Mouse (Mus musculus) heart, adult 9 months (tissue): ENCODE results near the gene Arid1b.

ENCODE experiments used
- DNase-seq, 2 experiments: peaks; one replicate each; pipeline ENCODE4 v3.0.0; 2022; ENCODE audit warnings: low spot score in 2 of 2

The Arid1b gene

GRCm38 (mm10) chr17:5210101-5210727, 216.1 kb downstream of the Arid1b start:
- DNase-seq = peak; percentile 54 to 59

DNA sequence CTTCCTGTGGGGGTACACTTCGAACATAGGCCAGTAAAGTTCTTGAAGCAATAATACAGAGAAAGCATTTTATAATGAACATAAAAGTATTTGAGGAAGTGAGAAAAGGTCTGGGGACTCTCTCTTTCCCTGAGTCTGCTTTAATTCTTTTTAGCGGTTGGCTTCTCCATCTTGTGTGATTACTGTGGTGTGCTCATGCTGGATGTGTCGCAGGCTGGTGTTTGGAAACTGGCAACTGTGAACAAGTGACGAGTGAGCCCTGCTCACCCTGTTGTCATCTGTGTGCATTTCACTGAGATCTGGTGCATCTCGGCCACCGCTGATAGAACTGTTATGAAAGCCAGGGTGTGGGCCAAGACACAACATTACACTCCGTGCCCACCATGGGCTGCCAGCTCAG, 216.8 kb downstream of the Arid1b start:
- DNase-seq = no peak

- DNase-seq = peak; percentile 46 to 64
These were observed 218.0 kb downstream of the Arid1b start for GRCm38 (mm10) chr17:5212166-5212565.

GRCm38 (mm10) chr17:5213441-5213840, 219.3 kb downstream of the Arid1b start:
- DNase-seq = no peak

DNA sequence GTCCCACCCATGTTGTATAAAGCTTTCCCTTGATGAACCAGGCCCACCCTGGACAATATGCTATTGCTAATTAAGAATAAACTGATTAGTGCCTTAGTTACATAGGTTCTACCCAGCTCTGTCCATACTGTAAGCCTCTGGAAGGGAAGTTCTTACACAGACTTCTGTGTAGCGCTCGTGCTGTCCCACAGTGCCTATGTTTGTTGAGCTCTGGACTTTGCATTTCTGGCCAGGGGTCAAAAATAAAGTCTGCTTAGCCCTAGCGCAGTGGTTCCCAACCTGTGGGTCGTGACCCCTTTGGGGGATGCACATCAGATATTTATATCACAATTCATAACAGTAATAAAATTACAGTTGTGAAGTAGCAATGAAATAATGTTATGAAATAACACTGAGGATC, 221.2 kb downstream of the Arid1b start:
- DNase-seq = no peak

DNA sequence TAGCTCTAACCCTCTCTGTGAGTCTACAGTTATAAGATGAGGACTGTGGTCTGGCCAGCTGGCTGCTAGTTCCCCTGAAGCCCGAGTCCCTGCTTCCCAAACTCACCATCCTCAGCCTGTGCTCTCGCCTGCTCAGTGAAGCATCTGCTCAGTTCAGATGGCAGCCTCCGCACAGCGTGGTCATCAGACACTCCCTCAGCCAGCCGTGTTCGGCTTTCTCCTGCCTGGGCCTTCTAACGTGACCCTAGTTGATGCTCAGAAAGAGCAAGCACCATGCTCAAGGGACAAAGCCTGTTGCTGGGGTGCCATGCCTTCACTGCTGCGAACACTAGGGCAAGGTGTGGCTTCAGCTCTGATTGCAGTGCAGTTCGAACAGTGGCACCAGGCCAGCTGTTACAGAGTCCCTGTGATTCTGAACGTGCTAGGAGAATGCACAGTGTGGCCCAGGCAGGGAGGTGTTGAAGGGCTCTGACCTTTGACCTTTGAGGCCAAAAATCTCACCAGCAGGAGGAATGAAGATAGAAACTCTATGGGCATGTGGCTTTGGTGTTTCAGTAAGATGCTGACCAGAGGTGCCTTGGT, 222.9 kb downstream of the Arid1b start:
- DNase-seq = no peak

- no peak for DNase-seq
These were observed 224.0 kb downstream of the Arid1b start for GRCm38 (mm10) chr17:5217852-5218845.

DNA sequence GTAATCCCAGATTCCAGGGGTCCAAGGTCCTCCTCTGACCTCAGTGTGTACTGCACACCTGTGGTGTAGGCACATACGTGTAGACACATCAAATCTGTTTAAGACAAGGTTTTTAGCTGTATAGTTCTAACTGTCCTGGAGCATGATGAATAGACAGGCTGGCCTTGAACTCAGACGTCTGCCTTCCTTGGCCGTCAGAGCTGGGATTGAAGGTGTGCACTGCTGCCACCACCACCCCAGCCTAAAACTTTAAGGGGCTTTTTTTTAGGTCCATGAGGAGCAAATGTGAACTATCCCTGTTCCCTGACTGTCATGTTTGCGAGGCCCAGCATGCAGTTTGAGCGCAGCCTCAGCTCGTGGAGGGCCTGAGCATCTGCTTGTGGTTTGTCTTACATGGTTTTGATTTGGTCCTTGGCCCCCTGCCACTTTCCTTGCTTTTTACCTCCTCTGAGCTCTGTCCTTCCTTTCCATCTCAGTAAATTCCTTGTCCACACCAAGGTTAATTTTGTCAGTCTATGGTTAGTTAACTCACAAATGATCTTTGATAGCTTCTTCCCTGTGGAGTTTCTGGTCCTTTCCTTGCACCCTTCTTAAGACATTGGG, 224.9 kb downstream of the Arid1b start:
- DNase-seq = no peak

GRCm38 (mm10) chr17:5221041-5221440, 226.9 kb downstream of the Arid1b start:
- no peak for DNase-seq

- no peak for DNase-seq
These were observed 227.4 kb downstream of the Arid1b start for GRCm38 (mm10) chr17:5221558-5221957.

DNA sequence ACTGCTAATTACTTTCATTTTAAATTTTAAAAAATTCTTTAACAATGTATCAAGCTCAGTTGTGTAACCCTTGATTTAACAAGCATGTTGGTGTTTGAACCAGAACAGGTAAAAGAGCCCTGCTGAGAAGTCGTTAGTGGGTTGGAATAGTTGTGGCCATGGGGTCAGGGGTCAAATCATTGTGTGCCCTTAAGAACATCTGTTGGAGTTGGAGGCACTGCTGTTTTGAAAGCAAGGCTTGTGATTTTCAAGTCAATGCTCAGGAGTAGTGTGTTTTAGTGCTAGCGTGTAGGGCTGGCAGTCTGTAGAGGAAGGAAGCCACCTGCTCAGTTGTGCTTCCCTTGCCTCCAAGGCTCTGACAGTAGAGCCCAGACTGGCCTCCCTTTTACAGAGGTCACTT, 228.7 kb downstream of the Arid1b start:
- no peak for DNase-seq

DNA sequence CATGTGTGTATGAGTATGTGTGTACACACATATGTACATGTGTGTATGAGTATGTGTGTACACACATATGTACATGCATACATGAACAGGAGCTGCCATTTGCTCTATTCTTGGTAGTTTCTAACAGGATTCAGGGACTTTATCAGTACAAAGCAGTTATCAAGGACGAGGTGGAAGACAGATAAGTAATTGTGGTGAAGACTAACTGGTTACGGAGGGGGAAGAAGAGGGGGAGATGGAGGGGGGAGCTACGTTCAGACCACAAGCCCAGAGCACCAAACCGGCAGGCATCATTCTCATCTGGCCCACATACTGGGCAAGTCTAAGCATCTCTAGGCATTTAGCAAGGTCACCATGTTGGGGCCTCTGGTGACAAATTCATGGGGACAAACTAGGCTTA, 230.8 kb downstream of the Arid1b start:
- DNase-seq = no peak

DNA sequence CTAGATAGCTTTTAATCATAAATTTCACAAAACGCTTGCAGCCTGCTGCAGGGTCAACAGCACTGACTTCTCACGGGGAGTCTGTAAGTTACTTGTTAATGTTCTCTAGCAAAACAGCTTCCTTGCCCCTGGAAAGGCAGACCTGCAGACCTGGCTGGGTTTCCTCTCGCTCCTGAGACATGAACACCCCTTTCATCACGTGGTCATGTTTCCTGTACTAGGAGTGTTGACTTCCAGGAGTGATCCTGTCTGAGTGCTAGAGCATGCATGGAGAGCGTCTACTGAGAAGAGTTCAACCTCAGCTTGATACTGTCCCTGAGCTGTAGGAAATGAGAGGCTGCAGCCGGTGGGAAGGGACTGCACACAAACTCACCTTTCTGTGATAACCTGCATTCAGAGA, 233.0 kb downstream of the Arid1b start:
- DNase-seq = no peak

GRCm38 (mm10) chr17:5227950-5228615, 234.0 kb downstream of the Arid1b start:
- no peak for DNase-seq

GRCm38 (mm10) chr17:5228616-5229250, 234.6 kb downstream of the Arid1b start:
- no peak for DNase-seq

DNA sequence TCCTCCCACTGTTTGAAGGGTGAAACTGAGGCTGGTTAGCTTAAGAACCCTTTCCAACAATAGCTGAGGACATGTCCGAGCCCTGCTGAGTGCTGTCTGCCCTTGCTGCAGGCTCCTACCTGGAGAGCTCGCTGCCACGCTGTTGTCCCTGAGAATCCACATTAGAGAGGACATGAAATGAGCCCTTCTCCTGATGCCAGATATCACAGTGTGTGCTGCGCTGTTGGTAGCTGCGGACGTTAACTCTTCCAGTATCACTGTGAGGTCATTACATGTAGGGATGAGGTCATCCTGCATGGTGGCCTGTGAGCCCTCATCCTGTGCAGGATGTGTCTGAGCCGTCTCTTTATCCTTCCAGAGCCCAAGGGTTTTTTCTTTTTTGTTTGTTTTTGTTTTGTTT, 235.9 kb downstream of the Arid1b start:
- DNase-seq = no peak

GRCm38 (mm10) chr17:5232180-5232579, 238.0 kb downstream of the Arid1b start:
- DNase-seq = no peak

GRCm38 (mm10) chr17:5233991-5234390, 239.9 kb downstream of the Arid1b start:
- no peak for DNase-seq

DNA sequence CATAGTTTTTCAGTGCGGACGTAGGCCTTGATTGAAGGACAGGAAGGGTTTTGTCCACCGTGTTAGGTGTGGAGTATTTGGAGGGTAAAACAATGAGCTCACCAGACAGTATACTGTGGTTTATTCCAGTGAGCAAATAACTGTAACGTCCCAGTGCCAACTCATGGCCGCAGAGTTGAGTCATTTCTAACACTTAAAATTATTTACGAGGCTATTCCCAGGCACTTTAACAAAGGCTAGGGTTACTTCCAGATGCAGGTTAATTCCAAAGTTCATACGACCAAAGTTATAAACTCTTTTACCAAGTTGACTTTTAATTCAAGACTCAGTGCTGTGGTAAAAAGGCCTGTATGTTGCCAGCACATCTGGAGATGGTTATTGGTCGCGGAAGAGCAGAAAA, 240.9 kb downstream of the Arid1b start:
- DNase-seq = no peak

DNA sequence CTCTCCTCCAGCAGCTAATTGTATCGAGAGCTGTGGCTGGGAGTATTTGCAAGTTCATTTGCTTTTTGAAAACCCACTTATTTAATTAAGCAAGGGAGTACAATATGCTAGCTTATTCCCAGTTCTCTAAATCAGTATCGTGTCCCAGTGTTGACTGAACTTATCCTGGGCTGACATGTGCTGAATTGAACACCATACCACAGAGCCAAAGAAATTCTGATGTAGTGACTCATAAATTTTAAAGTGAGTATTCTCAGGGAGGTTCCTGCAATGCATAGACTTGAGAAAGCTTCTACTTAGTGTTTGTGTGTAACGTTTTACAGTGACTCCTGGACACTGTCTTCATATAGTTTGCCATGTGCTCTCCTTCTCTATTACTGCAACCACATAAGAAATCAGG, 243.6 kb downstream of the Arid1b start:
- no peak for DNase-seq
